Comparison of ENCODE assay signal across 8 mouse cellular contexts in genomic region chr5:33334381-33335272, GRCm38 (mm10). TPM values are rescaled to one million over a fixed set of nuclear protein-coding genes. Genes with fewer than 3 reads are reported as not detected.
A peak's percentile ranks its signal among the peaks of the same experiment; 100 is the strongest.
DNase-seq lines count a peak whose midpoint lies in the region; ATAC-seq lines count a peak whose summit lies in the region.

No protein-coding gene starts in this region.

- H3K4me1 ChIP-seq in brown adipose tissue, adult 24 weeks (ENCODE audit: control insufficient read depth, insufficient read depth, insufficient read length, low read length), result peaks cover 4% of the 10 kb centered on the region; the same call in 1 of the 2 replicates
- peaks cover 26% of the 10 kb centered on the region for H3K4me1 ChIP-seq in hindbrain, embryonic 15.5 days (replicated peaks)
- peaks cover 21% of the 10 kb centered on the region for H3K4me1 ChIP-seq in midbrain, embryonic 16.5 days (ENCODE audit: control insufficient read depth, insufficient read depth, low read length)

- intact Hi-C loops in left cerebral cortex, postnatal 36 days (cut with DNase I), result loop anchor here (2.0 to 5.0 kb wide), 2 partner anchors 43 to 60 kb away; partner anchors contain the start of genes Ctbp1 and Uvssa
- intact Hi-C loops in left cerebral cortex, postnatal 10 days (cut with DNase I), result loop anchor here (5.0 kb wide), 2 partner anchors 38 to 57 kb away; no protein-coding TSS in a partner anchor

- no peaks in the 10 kb centered on the region for H3K9me3 ChIP-seq in hindbrain, embryonic 15.5 days
- H3K9me3 ChIP-seq in midbrain, embryonic 16.5 days (replicated peaks; ENCODE audit: control insufficient read depth, low read length, poor library complexity, severe bottlenecking), result no peaks in the 10 kb centered on the region

- 21% methylated on average over 18 of the region's 18 CpGs for WGBS in hindbrain, embryonic 15.5 days
- WGBS in midbrain, embryonic 16.5 days, result 24% methylated on average over 18 of the region's 18 CpGs

- peak overlapping the region; percentile 58 for H3K9ac ChIP-seq in hindbrain, embryonic 15.5 days
- H3K9ac ChIP-seq in midbrain, embryonic 16.5 days (ENCODE audit: low read depth, low read length), result peak overlapping the region; percentile 77

- no peaks in the 10 kb centered on the region for H3K36me3 ChIP-seq in hindbrain, embryonic 15.5 days
- no peaks in the 10 kb centered on the region for H3K36me3 ChIP-seq in midbrain, embryonic 16.5 days (ENCODE audit: control insufficient read depth, insufficient read depth, low read length)

- ATAC-seq in hindbrain, embryonic 15.5 days (ENCODE audit: low FRiP score, low read depth), result no peak
- no peak for ATAC-seq in midbrain, embryonic 16.5 days
- no peak for ATAC-seq in cerebellum, adult (ENCODE audit: insufficient number of reproducible peaks, low FRiP score, low TSS enrichment)

- H3K4me2 ChIP-seq in hindbrain, embryonic 15.5 days, result peak overlapping the region; percentile 57
- peak overlapping the region; percentile 76 for H3K4me2 ChIP-seq in midbrain, embryonic 16.5 days (ENCODE audit: low read length)

- peak overlapping the region; percentile 94 for H3K4me3 ChIP-seq in brown adipose tissue, adult 24 weeks (ENCODE audit: insufficient read depth, low read depth, low read length)
- H3K4me3 ChIP-seq in hindbrain, embryonic 15.5 days, result peak overlapping the region; percentile 90
- peak overlapping the region; percentile 100 for H3K4me3 ChIP-seq in midbrain, embryonic 16.5 days (ENCODE audit: low read depth, low read length)

- peak; percentile 9 for DNase-seq in left cerebral cortex, adult 11 months (ENCODE audit: low spot score)
- no peak for DNase-seq in left cerebral cortex, postnatal 36 days (ENCODE audit: low spot score in 2 of 2)
- no peak for DNase-seq in left cerebral cortex, postnatal 10 days (ENCODE audit: extremely low spot score in 1 of 2, low spot score in 2 of 2)
- no peak for DNase-seq in lung, postnatal 4 days

- peak overlapping the region; percentile 80 for H3K27ac ChIP-seq in brown adipose tissue, adult 24 weeks (replicated peaks; ENCODE audit: low read depth, low read length)
- H3K27ac ChIP-seq in hindbrain, embryonic 15.5 days (replicated peaks), result peak overlapping the region; percentile 85
- H3K27ac ChIP-seq in midbrain, embryonic 16.5 days (ENCODE audit: low read length), result peak overlapping the region; percentile 89

- H3K27me3 ChIP-seq in hindbrain, embryonic 15.5 days, result no peaks in the 10 kb centered on the region
- no peaks in the 10 kb centered on the region for H3K27me3 ChIP-seq in midbrain, embryonic 16.5 days (ENCODE audit: control insufficient read depth, insufficient read depth, low read depth, low read length)

RNA-seq across cellular contexts. Expression of gene Maea, which starts 0.7 kb away (rescaled TPM):
- 10 to 100 TPM; 91.2 to 97.2 TPM for total RNA-seq in left cerebral cortex, postnatal 36 days (2021)
- 50.3 and 54.4 TPM in 2 replicates for polyA plus RNA-seq in brown adipose tissue, adult 24 weeks (2012; ENCODE audit: insufficient read depth, insufficient read length, missing spikeins)
- polyA plus RNA-seq in hindbrain, embryonic 15.5 days (2015; fragmentation: Nextera tagmentation; extraction: Ambion mirVana), result 125 and 127 TPM in 2 replicates
- polyA plus RNA-seq in midbrain, embryonic 16.5 days (2015; fragmentation: Nextera tagmentation; extraction: Ambion mirVana), result 142 and 143 TPM in 2 replicates
- 10 to 100 TPM; 81.9 to 90.3 TPM for total RNA-seq in left cerebral cortex, postnatal 10 days (2021)

RNA-seq across cellular contexts. Expression of gene Uvssa, which starts 43.7 kb away (rescaled TPM):
- 1 to 10 TPM; 5.6 to 7.2 TPM for total RNA-seq in left cerebral cortex, postnatal 36 days (2021)
- polyA plus RNA-seq in brown adipose tissue, adult 24 weeks (2012; ENCODE audit: insufficient read depth, insufficient read length, missing spikeins), result 3.6 and 3.9 TPM in 2 replicates
- 7.0 and 7.2 TPM in 2 replicates for polyA plus RNA-seq in hindbrain, embryonic 15.5 days (2015; fragmentation: Nextera tagmentation; extraction: Ambion mirVana)
- polyA plus RNA-seq in midbrain, embryonic 16.5 days (2015; fragmentation: Nextera tagmentation; extraction: Ambion mirVana), result 8.1 TPM in 2 replicates
- total RNA-seq in left cerebral cortex, postnatal 10 days (2021), result 10 to 100 TPM in 1 of 2 experiments, 1 to 10 TPM in 1; 8.7 to 10.2 TPM

RNA-seq across cellular contexts. Expression of gene Ctbp1, which starts 59.8 kb away (rescaled TPM):
- 100 to 1,000 TPM; 298 to 335 TPM for total RNA-seq in left cerebral cortex, postnatal 36 days (2021)
- polyA plus RNA-seq in brown adipose tissue, adult 24 weeks (2012; ENCODE audit: insufficient read depth, insufficient read length, missing spikeins), result 75.4 and 78.5 TPM in 2 replicates
- 484 and 489 TPM in 2 replicates for polyA plus RNA-seq in hindbrain, embryonic 15.5 days (2015; fragmentation: Nextera tagmentation; extraction: Ambion mirVana)
- 441 and 480 TPM in 2 replicates for polyA plus RNA-seq in midbrain, embryonic 16.5 days (2015; fragmentation: Nextera tagmentation; extraction: Ambion mirVana)
- total RNA-seq in left cerebral cortex, postnatal 10 days (2021), result 100 to 1,000 TPM; 275 to 299 TPM
